Mouse (Mus musculus) neural tube, embryonic 13.5 days (tissue): Measurements from ENCODE around the gene Mau2. TPM values are rescaled to one million over a fixed set of nuclear protein-coding genes. Genes with fewer than 3 reads are reported as not detected.
A peak's percentile ranks its signal among the peaks of the same experiment; 100 is the strongest.
"Not testable (repeated sequence)": the region's sequence is repeated elsewhere in the genome, so short reads cannot be mapped to it uniquely, and the experiment has no call there.

Experiments used
- ATAC-seq: fragments of 200-750 bp; cut with Nextera tagmentation; 2 replicates; pipeline ENCODE4 v1.8.0; 2017; ENCODE audit warnings: low read depth, mild to moderate bottlenecking, moderate TSS enrichment, moderate library complexity
- H3K27ac ChIP-seq: fragments of 300-500 bp; sonication (generic); replicated peaks from 2 replicates; pipeline ENCODE4 v1.5.1; 2015; ENCODE audit warnings: moderate library complexity, mild to moderate bottlenecking, inconsistent platforms
- H3K27me3 ChIP-seq: fragments of 300-500 bp; sonication (generic); 2 replicates; pipeline ENCODE4 v1.6.1; 2015; ENCODE audit warnings: mild to moderate bottlenecking, inconsistent platforms
- H3K36me3 ChIP-seq: fragments of 300-500 bp; sonication (generic); 2 replicates; pipeline ENCODE4 v1.6.1; 2015; ENCODE audit warnings: mild to moderate bottlenecking, inconsistent platforms
- H3K4me1 ChIP-seq: fragments of 300-500 bp; sonication (generic); replicated peaks from 2 replicates; pipeline ENCODE4 v1.6.1; 2015; ENCODE audit warnings: inconsistent platforms
- H3K4me2 ChIP-seq: fragments of 300-500 bp; sonication (generic); 2 replicates; pipeline ENCODE4 v1.6.1; 2015; ENCODE audit warnings: inconsistent platforms, mild to moderate bottlenecking, moderate library complexity
- H3K4me3 ChIP-seq: fragments of 300-500 bp; sonication (generic); 2 replicates; pipeline ENCODE4 v1.5.1; 2015; ENCODE audit warnings: mild to moderate bottlenecking, inconsistent platforms
- H3K9ac ChIP-seq: fragments of 300-500 bp; sonication (generic); 2 replicates; pipeline ENCODE4 v1.6.1; 2015; ENCODE audit warnings: moderate library complexity, mild to moderate bottlenecking, inconsistent platforms
- H3K9me3 ChIP-seq: fragments of 300-500 bp; sonication (generic); 2 replicates; pipeline ENCODE4 v1.6.1; 2016; ENCODE audit warnings: inconsistent platforms
- WGBS: fragments of 180-500 bp; shearing (Covaris S2); methylation state at CpG from one replicate; pipeline ENCODE4 v1.1.7; 2015; 5-methylcytosine and 5-hydroxymethylcytosine counted together
- polyA plus RNA-seq: library from polyadenylated mRNA; unstranded; fragments of >200 nt; fragmentation: Nextera tagmentation; extraction: Ambion mirVana; gene quantifications from 2 replicates; pipeline ENCODE4 v1.2.1, GENCODE M21; 2015

Mau2 gene
- polyA plus RNA-seq, 1 experiment from 2014 or later: 68.7 TPM

- WGBS: under 1% methylated on average over 71 of the region's 87 CpGs
- H3K36me3 ChIP-seq: no peaks in the 10 kb centered on the region
- ATAC-seq: peak; percentile 100
Measured at GRCm38 (mm10) chr8:69995776-69996588, 46.6 kb downstream of the Mau2 start, which contains the start of gene Gatad2a. TSS of gene Gatad2a (minus strand) at chr8:69996384.

DNA sequence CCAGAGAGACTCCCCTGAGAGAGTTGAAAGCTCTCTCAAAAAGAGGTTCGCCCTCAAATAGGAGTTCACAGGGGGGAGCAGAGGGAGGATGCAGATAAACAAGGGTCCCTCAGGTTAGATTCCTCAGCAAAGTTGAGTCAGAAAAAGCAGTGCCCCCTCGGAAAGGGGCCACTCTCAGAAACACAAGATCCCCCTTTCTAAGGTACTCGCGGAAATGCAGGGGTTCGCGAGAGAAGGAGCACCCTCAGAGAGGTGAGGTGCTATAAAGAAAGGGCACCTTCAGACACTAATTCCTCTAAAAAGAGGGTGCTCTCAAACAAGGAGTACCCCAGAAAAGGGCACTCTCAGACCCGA, 47.1 kb downstream of the Mau2 start:
- H3K9ac ChIP-seq: peak overlapping the region; percentile 80
- peaks cover 31% of the 10 kb centered on the region for H3K4me1 ChIP-seq
- H3K27ac ChIP-seq: peak overlapping the region; percentile 91
- peak overlapping the region; percentile 70 for H3K4me3 ChIP-seq
- H3K27me3 ChIP-seq: no peaks in the 10 kb centered on the region
- 0% methylated on average over 7 of the region's 7 CpGs for WGBS
- peak overlapping the region; percentile 91 for H3K4me2 ChIP-seq
- no peaks in the 10 kb centered on the region for H3K9me3 ChIP-seq
- ATAC-seq: no peak
- H3K36me3 ChIP-seq: no peaks in the 10 kb centered on the region

More at GRCm38 (mm10) chr8:69995776-69996588, 46.6 kb downstream of the Mau2 start, which contains the start of gene Gatad2a:
- H3K27ac ChIP-seq: peak within 1 kb of the TSS; percentile 91
- H3K4me2 ChIP-seq: peak within 1 kb of the TSS; percentile 91
- H3K4me3 ChIP-seq: peak within 1 kb of the TSS; percentile 70
- H3K9me3 ChIP-seq: no peaks in the 10 kb centered on the region
- peak within 1 kb of the TSS; percentile 80 for H3K9ac ChIP-seq
- peaks cover 31% of the 10 kb centered on the region for H3K4me1 ChIP-seq
- H3K27me3 ChIP-seq: no peaks in the 10 kb centered on the region

DNA sequence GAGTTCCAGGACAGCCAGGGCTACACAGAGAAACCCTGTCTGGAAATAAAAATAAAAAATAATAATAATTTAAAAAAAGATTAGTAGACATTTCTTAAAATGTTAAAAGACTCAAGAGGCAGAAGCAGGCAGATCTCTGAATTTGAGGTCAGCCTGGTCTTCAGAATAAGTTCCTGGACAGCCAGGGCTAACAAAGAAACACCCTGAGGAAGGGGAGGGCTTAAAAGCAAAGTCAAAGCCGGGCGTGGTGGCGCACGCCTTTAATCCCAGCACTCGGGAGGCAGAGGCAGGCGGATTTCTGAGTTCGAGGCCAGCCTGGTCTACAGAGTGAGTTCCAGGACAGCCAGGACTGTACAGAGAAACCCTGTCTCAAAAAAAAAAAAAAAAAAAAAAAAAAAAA, 53.6 kb downstream of the Mau2 start:
- ATAC-seq, H3K27ac ChIP-seq, H3K9me3 ChIP-seq, H3K9ac ChIP-seq, H3K36me3 ChIP-seq, H3K4me2 ChIP-seq, H3K27me3 ChIP-seq, H3K4me3 ChIP-seq, H3K4me1 ChIP-seq: not testable (repeated sequence)
- WGBS: 98% methylated on average over 6 of the region's 7 CpGs

DNA sequence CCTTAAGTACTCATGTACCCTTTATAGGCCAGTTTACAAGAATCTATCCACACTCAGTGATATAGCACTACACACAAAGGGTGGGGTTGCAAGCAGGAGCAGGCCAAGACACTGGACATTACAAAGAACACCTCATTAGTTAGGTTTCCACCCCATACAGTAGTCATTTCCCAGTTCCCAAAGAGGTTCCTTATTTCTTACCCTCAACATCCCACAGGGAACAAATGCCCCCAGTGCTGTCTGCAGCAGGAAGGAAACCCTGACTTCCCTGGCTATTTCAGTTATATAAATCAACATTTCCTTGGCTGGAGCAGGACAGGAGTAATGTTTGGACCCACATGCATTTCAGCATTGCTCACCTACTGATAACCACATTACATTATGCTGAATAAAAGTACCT, 54.8 kb downstream of the Mau2 start:
- ATAC-seq: no peak

DNA sequence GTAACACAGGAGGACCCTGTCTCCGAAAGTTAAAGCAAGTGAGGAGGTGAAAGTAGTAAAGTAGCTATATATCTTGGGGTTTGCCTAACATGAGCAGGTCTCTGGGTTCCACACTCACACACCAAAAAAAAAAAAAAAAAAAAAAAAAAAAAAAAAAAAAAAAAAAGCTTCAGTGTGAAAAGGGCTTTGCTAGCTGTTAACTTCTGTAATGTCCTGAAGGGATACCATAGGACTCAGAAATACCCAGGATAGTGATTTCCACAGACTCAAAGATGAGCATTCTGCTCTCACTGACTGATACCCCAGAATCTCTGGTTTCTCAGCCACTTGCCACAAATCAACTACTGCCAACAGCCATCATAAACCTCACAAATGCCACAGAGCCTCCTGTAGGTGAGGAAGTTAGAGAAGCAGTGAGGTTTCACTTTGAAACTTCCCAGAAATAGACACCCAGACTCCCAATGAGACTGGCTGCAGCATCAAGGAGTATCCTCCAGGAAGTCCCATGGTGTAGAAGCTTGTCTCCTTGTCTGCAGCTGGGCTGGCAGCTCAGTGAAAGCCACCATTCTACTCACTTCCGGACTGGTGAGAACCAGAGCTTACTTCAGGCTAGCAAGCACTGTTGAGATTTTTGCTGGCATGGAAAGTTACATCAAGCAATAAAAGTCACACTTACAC, 57.5 kb downstream of the Mau2 start:
- no peak overlapping the region for H3K9ac ChIP-seq
- no peak overlapping the region for H3K27ac ChIP-seq
- H3K9me3 ChIP-seq: no peaks in the 10 kb centered on the region
- no peak overlapping the region for H3K4me2 ChIP-seq
- no peaks in the 10 kb centered on the region for H3K4me1 ChIP-seq
- no peak overlapping the region for H3K4me3 ChIP-seq
- no peaks in the 10 kb centered on the region for H3K36me3 ChIP-seq
- no peak for ATAC-seq
- 89% methylated on average over 2 of the region's 2 CpGs for WGBS
- H3K27me3 ChIP-seq: no peaks in the 10 kb centered on the region

More for the DNA sequence above, 54.8 kb downstream of the Mau2 start:
- H3K4me1 ChIP-seq: no peaks in the 10 kb centered on the region; the same call in 1 of the 2 replicates
- no peak overlapping the region for H3K4me3 ChIP-seq
- no peaks in the 10 kb centered on the region for H3K27me3 ChIP-seq
- no peak overlapping the region for H3K27ac ChIP-seq
- H3K4me2 ChIP-seq: no peak overlapping the region
- H3K36me3 ChIP-seq: no peaks in the 10 kb centered on the region
- no peaks in the 10 kb centered on the region for H3K9me3 ChIP-seq
- H3K9ac ChIP-seq: no peak overlapping the region

GRCm38 (mm10) chr8:69978456-69978855, 64.1 kb downstream of the Mau2 start:
- H3K27ac ChIP-seq: no peak overlapping the region
- no peak overlapping the region for H3K4me2 ChIP-seq
- no peaks in the 10 kb centered on the region for H3K36me3 ChIP-seq
- no peak for ATAC-seq
- no peak overlapping the region for H3K4me3 ChIP-seq
- H3K9ac ChIP-seq: no peak overlapping the region
- 97% methylated on average over 4 of the region's 4 CpGs for WGBS
- no peaks in the 10 kb centered on the region for H3K9me3 ChIP-seq
- H3K4me1 ChIP-seq: peaks cover 5% of the 10 kb centered on the region
- H3K27me3 ChIP-seq: no peaks in the 10 kb centered on the region; the same call in 1 of the 2 replicates

- WGBS: 32% methylated on average over 5 of the region's 5 CpGs
- no peaks in the 10 kb centered on the region for H3K9me3 ChIP-seq
- H3K4me3 ChIP-seq: peak overlapping the region; percentile 95
- H3K4me1 ChIP-seq: peaks cover 42% of the 10 kb centered on the region
- ATAC-seq: no peak
- no peaks in the 10 kb centered on the region for H3K36me3 ChIP-seq
- peak overlapping the region; percentile 88 for H3K9ac ChIP-seq
- H3K4me2 ChIP-seq: peak overlapping the region; percentile 79
- no peaks in the 10 kb centered on the region; the same call in 1 of the 2 replicates for H3K27me3 ChIP-seq
- peak overlapping the region; percentile 83; the same call in 1 of the 2 replicates for H3K27ac ChIP-seq
Measured at GRCm38 (mm10) chr8:69974806-69975205, 67.7 kb downstream of the Mau2 start.

DNA sequence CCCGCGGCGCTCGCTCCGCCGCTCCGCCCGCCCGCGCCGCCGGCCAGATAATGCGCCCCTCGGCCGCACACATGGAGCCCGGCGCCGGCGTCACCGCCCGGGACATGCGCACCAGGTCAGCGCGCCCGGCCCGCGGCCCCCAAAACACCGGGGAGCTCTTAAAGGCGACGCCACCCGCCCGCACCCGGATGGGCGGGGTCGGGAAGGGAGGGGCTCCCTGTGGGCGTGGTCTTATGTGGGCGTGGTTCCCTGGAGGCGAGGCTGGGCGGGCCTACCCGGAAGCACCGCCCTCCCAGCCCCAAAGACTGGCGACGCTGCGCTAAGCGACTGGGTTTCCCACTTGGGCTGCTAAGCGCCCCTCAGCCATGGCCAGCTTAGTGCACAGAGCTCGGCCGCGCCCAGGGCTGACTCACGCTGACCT, 68.3 kb downstream of the Mau2 start:
- peak overlapping the region; percentile 95 for H3K4me3 ChIP-seq

GRCm38 (mm10) chr8:69973442-69974161, 68.9 kb downstream of the Mau2 start:
- ATAC-seq: peak; percentile 60
- H3K9me3 ChIP-seq: no peaks in the 10 kb centered on the region
- H3K4me2 ChIP-seq: peak overlapping the region; percentile 79
- no peaks in the 10 kb centered on the region for H3K36me3 ChIP-seq
- H3K9ac ChIP-seq: peak overlapping the region; percentile 88
- under 1% methylated on average over 64 of the region's 68 CpGs for WGBS
- H3K4me3 ChIP-seq: peak overlapping the region; percentile 95
- H3K4me1 ChIP-seq: peaks cover 42% of the 10 kb centered on the region
- H3K27ac ChIP-seq: peak overlapping the region; percentile 83
- H3K27me3 ChIP-seq: no peaks in the 10 kb centered on the region; the same call in 1 of the 2 replicates

More for the DNA sequence above, 68.3 kb downstream of the Mau2 start:
- H3K9ac ChIP-seq: peak overlapping the region; percentile 88
- ATAC-seq: peak; percentile 93
- peak overlapping the region; percentile 83 for H3K27ac ChIP-seq
- no peaks in the 10 kb centered on the region; the same call in 1 of the 2 replicates for H3K27me3 ChIP-seq
- peaks cover 42% of the 10 kb centered on the region for H3K4me1 ChIP-seq
- H3K36me3 ChIP-seq: no peaks in the 10 kb centered on the region
- WGBS: 0% methylated on average over 22 of the region's 50 CpGs
- H3K9me3 ChIP-seq: no peaks in the 10 kb centered on the region
- H3K4me2 ChIP-seq: peak overlapping the region; percentile 79

DNA sequence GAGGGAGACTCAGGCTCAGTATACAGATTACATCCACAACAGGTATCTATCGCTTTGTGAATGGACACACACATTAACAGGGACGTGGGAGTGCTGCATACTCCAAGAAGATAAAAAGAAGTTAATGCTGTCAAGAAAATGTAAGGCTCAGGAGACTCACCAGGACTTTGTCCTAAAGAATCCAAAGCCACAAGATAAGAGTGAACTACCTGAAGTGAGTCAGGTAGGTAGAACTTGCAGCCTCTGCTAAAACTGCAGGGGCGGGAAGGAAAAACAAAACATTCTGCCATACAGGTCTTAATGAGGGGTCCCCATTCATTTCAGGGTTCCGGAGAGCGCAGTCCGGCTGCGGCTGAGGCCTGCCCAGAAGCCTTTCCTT, 69.5 kb downstream of the Mau2 start:
- 10% methylated on average over 7 of the region's 7 CpGs for WGBS
- Histone ChIP-seq H3K4me2 (peak overlapping the region; percentile 79), H3K9me3 (no peaks in the 10 kb centered on the region), H3K27ac (peak overlapping the region; percentile 83; the same call in 1 of the 2 replicates), H3K4me3 (peak overlapping the region; percentile 95), H3K27me3 (no peaks in the 10 kb centered on the region; the same call in 1 of the 2 replicates), H3K36me3 (no peaks in the 10 kb centered on the region), H3K4me1 (peaks cover 42% of the 10 kb centered on the region), H3K9ac (peak overlapping the region; percentile 88)
- peak; percentile 4; the same call in 1 of the 2 replicates for ATAC-seq

DNA sequence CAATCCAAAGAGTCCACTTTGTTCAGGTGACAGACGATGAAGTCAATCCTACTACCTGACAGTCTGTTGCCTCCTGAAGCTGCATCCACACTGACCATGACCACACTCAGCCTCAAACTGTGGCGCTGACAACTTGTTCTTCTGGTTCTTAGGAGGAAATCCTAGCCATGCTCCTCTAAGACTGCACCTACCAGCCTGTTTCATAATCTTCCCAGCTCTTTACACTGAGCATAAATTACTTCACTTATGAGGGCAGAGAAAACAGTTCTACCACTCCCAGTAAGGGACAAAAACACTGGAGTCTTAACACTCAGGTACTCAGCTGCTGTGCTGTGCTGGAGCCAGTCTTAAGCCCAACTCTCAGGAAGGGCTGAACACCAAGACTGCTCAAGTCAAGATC, 71.7 kb downstream of the Mau2 start:
- H3K27me3 ChIP-seq: no peaks in the 10 kb centered on the region; the same call in 1 of the 2 replicates
- ATAC-seq: no peak
- H3K9me3 ChIP-seq: no peaks in the 10 kb centered on the region
- no peak overlapping the region for H3K4me3 ChIP-seq
- H3K4me1 ChIP-seq: peaks cover 42% of the 10 kb centered on the region
- peak overlapping the region; percentile 61; the same call in 1 of the 2 replicates for H3K9ac ChIP-seq
- 0 out of 2 replicates have a peak overlapping the region, but pooled peaks have one; percentile 79 for H3K4me2 ChIP-seq
- no peaks in the 10 kb centered on the region for H3K36me3 ChIP-seq
- no peak overlapping the region for H3K27ac ChIP-seq
- 95% methylated on average over 2 of the region's 2 CpGs for WGBS
